Mouse (Mus musculus): ENCODE results near the gene Mfsd10. TPM values are rescaled to one million over a fixed set of nuclear protein-coding genes. Genes with fewer than 3 reads are reported as not detected.

Mfsd10 gene
- 10 to 100 TPM; 32.7 to 40.3 TPM for total RNA-seq (2021)
- long read RNA-seq, experiment 1, transcript Mfsd10-203 (13 exons, 1,754 nt): minor isoform, 8 of 49 reads
- long read RNA-seq, experiment 1, transcript Mfsd10-201 (13 exons, 1,907 nt): major isoform, 17 of 49 reads
- long read RNA-seq, experiment 1, partial matches to known transcripts: 4 of 49 reads
- long read RNA-seq, experiment 1, other reads (novel, unspliced or antisense): 16 of 49 reads
- long read RNA-seq, experiment 2, transcript Mfsd10-201 (13 exons, 1,907 nt): major isoform, 6 of 15 reads
- long read RNA-seq, experiment 2, partial matches to known transcripts: 1 of 15 reads
- long read RNA-seq, experiment 2, other reads (novel, unspliced or antisense): 4 of 15 reads

GRCm38 (mm10) chr5:34636481-34637287 lies at the start of gene Mfsd10:
Gene Mfsd10 (minus strand): TSS chr5:34637212.
- peak; percentile 90 to 92 for DNase-seq

GRCm38 (mm10) chr5:34670280-34670679 lies 33.3 kb upstream of the Mfsd10 start:
- no peak for DNase-seq

GRCm38 (mm10) chr5:34669493-34669892 lies 32.5 kb upstream of the Mfsd10 start:
- no peak for DNase-seq

- DNase-seq: no peak
These were observed 26.2 kb upstream of the Mfsd10 start for GRCm38 (mm10) chr5:34663231-34663630.

- DNase-seq: no peak
These were observed 24.9 kb upstream of the Mfsd10 start for GRCm38 (mm10) chr5:34661909-34662308.

GRCm38 (mm10) chr5:34660591-34661130 lies 23.6 kb upstream of the Mfsd10 start:
- no peak for DNase-seq

GRCm38 (mm10) chr5:34659686-34660590 lies 22.9 kb upstream of the Mfsd10 start, which contains the start of the genes Nop14 and Grk4:
Gene Nop14 (minus strand): TSS chr5:34660148.
Gene Grk4 (plus strand): TSS chr5:34660379.
- peak; percentile 98 for DNase-seq

GRCm38 (mm10) chr5:34657556-34657955 lies 20.5 kb upstream of the Mfsd10 start:
- no peak for DNase-seq

GRCm38 (mm10) chr5:34654881-34655280 lies 17.9 kb upstream of the Mfsd10 start:
- no peak for DNase-seq

- DNase-seq: no peak
These were observed 15.9 kb upstream of the Mfsd10 start for GRCm38 (mm10) chr5:34652961-34653360.

- DNase-seq: peak; percentile 54 to 71
These were observed 10.6 kb upstream of the Mfsd10 start for GRCm38 (mm10) chr5:34647581-34647980.

- DNase-seq: peak in 1 of 2 experiments; percentile 70
These were observed 5.9 kb upstream of the Mfsd10 start for GRCm38 (mm10) chr5:34642932-34643331.

GRCm38 (mm10) chr5:34641991-34642390 lies 5.0 kb upstream of the Mfsd10 start:
- DNase-seq: no peak

GRCm38 (mm10) chr5:34637591-34638156 lies 662 bp upstream of the Mfsd10 start:
- no peak for DNase-seq

- DNase-seq: no peak
These were observed 1.3 kb downstream of the Mfsd10 start for GRCm38 (mm10) chr5:34635665-34636192.

GRCm38 (mm10) chr5:34634746-34635400 lies 2.1 kb downstream of the Mfsd10 start:
- DNase-seq: no peak

GRCm38 (mm10) chr5:34633641-34634040 lies 3.4 kb downstream of the Mfsd10 start:
- DNase-seq: no peak

- no peak for DNase-seq
These were observed 4.0 kb downstream of the Mfsd10 start for GRCm38 (mm10) chr5:34632996-34633395.

GRCm38 (mm10) chr5:34609966-34610365 lies 27.0 kb downstream of the Mfsd10 start:
- no peak for DNase-seq

- DNase-seq: no peak
These were observed 28.8 kb downstream of the Mfsd10 start for GRCm38 (mm10) chr5:34608226-34608625.
